Mouse (Mus musculus) lung, adult 2 months (tissue): ENCODE measurements at regions not wholly inside any gene's neighbourhood (a gene's known extent, or its start where the extent isn't known, plus 50 kb on each side); places are given as distances from the start of the nearest gene placed in this dataset.

Experiments
- CTCF ChIP-seq: fragments of 200-500 bp; IDR thresholded peaks from 2 replicates; pipeline ENCODE4 v1.5.1; 2011; ENCODE audit warnings: mild to moderate bottlenecking, low read length, control low read depth; ENCODE audit not compliant: insufficient read depth
- POLR2A ChIP-seq: fragments of 200-500 bp; IDR thresholded peaks from 2 replicates; pipeline ENCODE4 v1.6.1; 2011; ENCODE audit warnings: low read depth, mild to moderate bottlenecking, control low read depth, low read length, borderline replicate concordance; ENCODE audit errors: extremely low read depth

DNA sequence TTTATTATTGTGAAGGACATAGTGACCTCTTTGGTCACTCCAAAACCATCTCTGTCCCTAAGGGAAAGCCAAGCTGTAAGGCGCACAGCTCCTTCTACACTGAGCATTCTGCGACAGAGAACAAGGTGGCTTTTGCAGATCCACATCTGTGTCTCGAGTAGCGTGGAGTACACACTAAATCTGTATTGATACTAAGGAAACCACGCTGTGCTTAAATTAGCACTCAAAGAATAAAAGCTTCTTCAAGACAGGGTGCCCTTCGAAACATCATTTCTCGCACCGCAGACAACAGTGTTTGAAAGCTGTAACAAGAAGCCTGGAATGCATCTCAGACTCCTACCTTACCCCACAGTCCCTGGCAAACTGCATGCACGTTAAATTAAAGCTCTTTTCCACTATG lies 52.9 kb upstream of the Bdnf start:
- TF ChIP-seq CTCF (no peak), POLR2A (no peak)
